Mouse (Mus musculus): ENCODE data around the gene Fbf1. TPM values are rescaled to one million over a fixed set of nuclear protein-coding genes. Genes with fewer than 3 reads are reported as not detected.
"Not testable (repeated sequence)": the region's sequence is repeated elsewhere in the genome, so short reads cannot be mapped to it uniquely, and the experiment has no call there.

Gene Fbf1
- polyA plus RNA-seq, 1 experiment = 48.2 TPM

GRCm38 (mm10) chr11:116093771-116094565 is 74.0 kb downstream of the Fbf1 start:
- Histone ChIP-seq H3K36me3 (ENCODE audit: control insufficient read depth, insufficient read depth, low read length) (no peaks in the 10 kb centered on the region), H3K4me3 (ENCODE audit: control insufficient read depth, low read depth, low read length) (no peak overlapping the region), H3K4me1 (ENCODE audit: control insufficient read depth, insufficient read depth, low read length) (peaks cover 1% of the 10 kb centered on the region; the same call in 1 of the 2 replicates), H3K27me3 (ENCODE audit: control insufficient read depth, insufficient read depth, low read length) (no peaks in the 10 kb centered on the region), H3K27ac (ENCODE audit: control insufficient read depth, insufficient read depth, low read depth, low read length) (peak overlapping the region; percentile 58)
- TF ChIP-seq CTCF (IDR thresholded peaks at IDR 0.05; ENCODE audit: control insufficient read depth, insufficient read depth, insufficient replicate concordance, low read depth, low read length) = no peak
- TF ChIP-seq POLR2A (IDR thresholded peaks at IDR 0.05; ENCODE audit: control insufficient read depth, low read depth, low read length) = no peak

- not testable (repeated sequence) for H3K27me3 ChIP-seq (ENCODE audit: control insufficient read depth, insufficient read depth, low read length); H3K4me3 ChIP-seq (ENCODE audit: control insufficient read depth, low read depth, low read length); H3K27ac ChIP-seq (ENCODE audit: control insufficient read depth, insufficient read depth, low read depth, low read length)
Observed at GRCm38 (mm10) chr11:116092959-116093358, 75.0 kb downstream of the Fbf1 start.

More at GRCm38 (mm10) chr11:116092959-116093358, 75.0 kb downstream of the Fbf1 start:
- not testable (repeated sequence) for H3K4me1 ChIP-seq (ENCODE audit: control insufficient read depth, insufficient read depth, low read length); H3K36me3 ChIP-seq (ENCODE audit: control insufficient read depth, insufficient read depth, low read length)

Other genes with a start within 250 kb of the Fbf1 start
- 20.2 and 20.4 TPM in 2 replicates for gene Sap30bp, start 234.9 kb downstream of the Fbf1 start, polyA plus RNA-seq (2012; rRNA removed)
- gene Recql5, start 234.7 kb downstream of the Fbf1 start, polyA plus RNA-seq (2012; rRNA removed) = 30.3 and 33.1 TPM in 2 replicates
- 0.44 and 0.76 TPM in 2 replicates for gene Itgb4, start 193.5 kb downstream of the Fbf1 start, polyA plus RNA-seq (2012; rRNA removed)
- gene Galk1, start 155.4 kb downstream of the Fbf1 start, polyA plus RNA-seq (2012; rRNA removed) = 27.8 and 30.3 TPM in 2 replicates
- gene H3f3b, start 140.2 kb downstream of the Fbf1 start, polyA plus RNA-seq (2012; rRNA removed) = 276 and 330 TPM in 2 replicates
- 21.3 and 21.5 TPM in 2 replicates for gene Unk, start 137.8 kb downstream of the Fbf1 start, polyA plus RNA-seq (2012; rRNA removed)
- gene Unc13d, start 90.2 kb downstream of the Fbf1 start, polyA plus RNA-seq (2012; rRNA removed) = 3.4 and 3.8 TPM in 2 replicates
- 253 and 269 TPM in 2 replicates for gene Wbp2, start 81.2 kb downstream of the Fbf1 start, polyA plus RNA-seq (2012; rRNA removed)
- gene Trim47, start 41.0 kb downstream of the Fbf1 start, polyA plus RNA-seq (2012; rRNA removed) = 6.6 and 8.3 TPM in 2 replicates
- gene Trim65, start 37.0 kb downstream of the Fbf1 start, polyA plus RNA-seq (2012; rRNA removed) = 0.57 and 0.63 TPM in 2 replicates
- gene Mrpl38, start 29.3 kb downstream of the Fbf1 start, polyA plus RNA-seq (2012; rRNA removed) = 51.3 and 54.5 TPM in 2 replicates
- 17.0 and 17.8 TPM in 2 replicates for gene Ten1, start 30.7 kb upstream of the Fbf1 start, polyA plus RNA-seq (2012; rRNA removed)
- 19.0 and 19.3 TPM in 2 replicates for gene Acox1, start 30.9 kb upstream of the Fbf1 start, polyA plus RNA-seq (2012; rRNA removed)
- 1.1 and 1.2 TPM in 2 replicates for gene Evpl, start 69.9 kb upstream of the Fbf1 start, polyA plus RNA-seq (2012; rRNA removed)
- 49.3 and 49.9 TPM in 2 replicates for gene Srp68, start 106.1 kb upstream of the Fbf1 start, polyA plus RNA-seq (2012; rRNA removed)
- 0.59 and 0.78 TPM in 2 replicates for gene Galr2, start 112.8 kb upstream of the Fbf1 start, polyA plus RNA-seq (2012; rRNA removed)
- gene Exoc7, start 139.1 kb upstream of the Fbf1 start, polyA plus RNA-seq (2012; rRNA removed) = 40.3 and 45.3 TPM in 2 replicates
- 75.5 and 97.6 TPM in 2 replicates for gene Foxj1, start 167.2 kb upstream of the Fbf1 start, polyA plus RNA-seq (2012; rRNA removed)
- gene Rnf157, start 244.9 kb upstream of the Fbf1 start, polyA plus RNA-seq (2012; rRNA removed) = 7.2 and 9.6 TPM in 2 replicates